Mouse (Mus musculus) embryonic fibroblast, embryonic 13.5 days (primary cell): ENCODE measurements around the gene Krt33b.

Experiments
- CTCF ChIP-seq: IDR thresholded peaks from 2 replicates; pipeline ENCODE4 v1.5.1; 2011; ENCODE audit warnings: mild to moderate bottlenecking, control low read depth, low read length, moderate library complexity, borderline replicate concordance; ENCODE audit not compliant: insufficient read depth
- POLR2A ChIP-seq: IDR thresholded peaks from 2 replicates; pipeline ENCODE4 v1.6.1; 2011; ENCODE audit warnings: low read depth, mild to moderate bottlenecking, control low read depth, low read length, moderate library complexity

DNA sequence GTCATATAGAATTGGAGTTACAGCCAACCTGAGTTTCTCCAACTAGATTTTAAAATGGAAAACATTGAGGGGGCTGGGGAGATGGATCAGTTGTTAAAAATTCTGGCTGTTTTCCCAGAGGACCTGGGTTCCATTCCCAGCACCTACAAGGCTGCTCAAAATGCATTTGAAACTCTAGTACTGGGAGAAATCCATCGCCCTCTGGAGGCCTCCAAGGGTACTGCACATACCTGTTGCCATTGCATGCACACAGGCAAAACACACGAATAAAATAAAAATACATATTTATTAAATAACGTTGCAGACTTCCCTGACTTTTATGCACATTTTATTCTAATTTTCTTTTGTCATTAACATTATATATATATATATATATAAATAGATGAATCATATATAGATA, 23.0 kb downstream of the Krt33b start:
- TF ChIP-seq CTCF (no peak), POLR2A (no peak)
